Mouse (Mus musculus) 416B (cell line): ENCODE measurements at regions not wholly inside any gene's neighbourhood (a gene's known extent, or its start where the extent isn't known, plus 50 kb on each side); places are given as distances from the start of the nearest gene placed in this dataset.

Experiments used
- DNase-seq: peaks from one replicate; pipeline ENCODE4 v3.0.0; 2011; ENCODE audit warnings: low read depth

DNA sequence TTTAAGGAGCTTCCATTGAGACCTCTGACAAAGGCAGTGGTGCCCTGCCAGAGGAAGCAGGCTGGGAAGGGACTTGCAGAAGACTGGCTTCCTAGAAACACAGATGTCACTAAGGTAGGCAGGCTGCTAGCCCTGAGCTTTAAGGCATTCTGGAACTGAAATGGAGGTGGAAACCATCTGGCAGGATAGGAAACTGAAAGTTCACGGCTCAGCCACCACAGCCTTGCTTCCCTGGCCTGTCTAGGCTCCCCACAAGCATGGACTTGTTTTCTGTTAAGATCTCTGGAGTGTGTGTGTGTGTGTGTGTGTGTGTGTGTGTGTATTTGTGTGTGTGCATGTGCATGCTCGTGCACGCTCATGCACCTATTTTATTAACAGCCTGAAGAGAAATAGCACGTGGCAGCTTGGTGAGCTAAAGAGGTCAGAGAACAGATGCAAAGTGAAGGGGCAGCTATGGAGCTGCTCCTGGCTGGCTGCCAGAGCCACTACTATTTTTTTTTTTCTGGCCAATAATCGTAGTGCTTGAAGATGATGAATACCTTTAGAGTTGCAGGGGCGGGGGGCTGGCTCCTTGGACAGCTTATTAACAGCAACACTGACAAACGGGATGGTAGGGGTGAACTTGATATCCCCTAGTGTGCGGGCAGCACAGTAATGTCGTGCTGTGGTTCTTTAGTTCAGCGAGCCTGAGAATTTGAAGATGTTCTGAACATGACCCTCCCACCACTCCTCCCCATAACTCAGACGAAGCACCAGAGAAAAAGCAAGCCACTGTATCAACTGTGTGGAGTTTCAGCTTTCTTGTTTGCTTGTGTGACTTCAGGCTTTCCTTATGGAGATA, 99.6 kb upstream of the Sesn3 start:
- peak; percentile 48 for DNase-seq

- no peak for DNase-seq
These were observed 95.1 kb upstream of the Sesn3 start for GRCm38 (mm10) chr9:14179777-14180176.

DNA sequence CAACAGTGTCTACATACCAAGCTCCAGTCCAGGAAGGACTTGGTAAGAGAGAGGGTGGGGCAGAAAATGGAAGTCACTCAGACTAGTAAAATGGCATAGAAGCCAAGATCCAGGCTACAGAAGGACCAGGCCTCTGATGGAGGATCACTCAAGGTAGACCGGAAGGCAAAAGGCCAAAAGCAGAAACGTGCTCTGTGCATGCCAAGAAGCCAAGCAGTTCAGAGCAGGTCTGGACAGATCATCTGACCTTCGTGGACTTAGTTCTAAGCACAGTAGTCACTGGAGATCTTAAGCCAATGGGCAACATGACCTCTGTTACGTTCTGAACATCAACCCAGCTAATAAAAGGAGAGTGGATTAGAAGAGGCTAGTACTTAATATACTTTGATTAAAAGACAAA, 90.6 kb upstream of the Sesn3 start:
- DNase-seq = no peak

DNA sequence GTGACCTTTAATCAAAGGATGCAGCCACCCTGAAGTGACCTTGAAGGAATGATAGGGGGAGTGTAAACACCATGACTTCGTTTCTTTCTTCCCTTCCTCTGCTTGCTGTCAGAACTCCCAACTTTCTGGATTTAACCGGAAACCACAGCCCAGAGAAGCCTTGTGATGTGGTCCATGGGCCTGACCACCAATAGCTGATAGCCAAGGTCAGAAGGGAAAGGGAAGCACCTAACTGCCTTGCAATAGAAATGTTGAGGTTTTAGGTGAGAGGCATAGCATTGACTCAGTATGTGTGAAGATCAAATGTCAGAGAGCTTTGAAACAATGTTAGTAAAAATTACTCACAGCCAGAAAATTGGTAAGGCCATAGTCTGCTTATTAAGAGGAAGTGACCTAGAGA, 89.2 kb upstream of the Sesn3 start:
- peak; percentile 93 for DNase-seq

- DNase-seq = peak; percentile 97
These were observed 87.1 kb upstream of the Sesn3 start for GRCm38 (mm10) chr9:14187753-14188152.

DNA sequence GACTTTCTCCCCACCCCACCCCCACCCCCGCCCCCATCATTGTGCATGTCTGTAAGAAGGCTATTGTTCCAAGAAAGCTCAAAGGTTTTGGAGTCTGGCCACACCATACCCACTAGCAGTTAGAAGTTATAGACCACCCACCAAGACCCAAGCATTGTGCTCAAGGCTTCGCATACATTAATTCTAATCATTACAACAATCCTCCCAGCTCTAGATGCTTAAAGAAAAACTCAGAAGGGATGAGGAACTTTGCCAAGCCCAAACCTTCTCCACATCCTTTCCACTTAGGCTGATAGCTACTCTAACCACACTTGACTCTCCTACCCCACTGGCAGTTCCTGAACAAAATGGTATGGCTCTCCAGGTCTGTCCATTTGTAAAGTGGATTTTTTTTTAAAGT, 86.4 kb upstream of the Sesn3 start:
- DNase-seq = peak; percentile 74

GRCm38 (mm10) chr9:14190660-14191059, 84.2 kb upstream of the Sesn3 start:
- DNase-seq = no peak

DNA sequence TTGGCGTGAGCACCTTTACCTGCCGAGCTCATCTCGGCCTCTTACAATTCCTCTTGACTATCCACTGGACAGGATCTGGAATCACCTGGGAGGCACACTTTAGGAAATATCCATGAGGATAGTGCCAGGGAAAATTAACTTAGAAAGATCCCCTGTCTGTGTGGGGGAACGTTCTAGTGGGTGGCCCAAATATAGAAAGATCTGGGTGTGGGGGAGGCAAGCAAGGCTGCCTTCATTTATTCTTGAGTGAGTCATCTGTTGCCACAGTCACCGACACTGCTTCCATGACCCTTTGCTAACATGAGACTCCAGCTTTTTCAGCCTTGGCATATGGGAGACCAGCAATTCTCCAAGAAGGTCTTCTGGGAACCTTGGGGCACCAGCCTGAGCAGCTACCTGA, 80.1 kb upstream of the Sesn3 start:
- DNase-seq = no peak

GRCm38 (mm10) chr9:14199116-14199515, 75.8 kb upstream of the Sesn3 start:
- no peak for DNase-seq

DNA sequence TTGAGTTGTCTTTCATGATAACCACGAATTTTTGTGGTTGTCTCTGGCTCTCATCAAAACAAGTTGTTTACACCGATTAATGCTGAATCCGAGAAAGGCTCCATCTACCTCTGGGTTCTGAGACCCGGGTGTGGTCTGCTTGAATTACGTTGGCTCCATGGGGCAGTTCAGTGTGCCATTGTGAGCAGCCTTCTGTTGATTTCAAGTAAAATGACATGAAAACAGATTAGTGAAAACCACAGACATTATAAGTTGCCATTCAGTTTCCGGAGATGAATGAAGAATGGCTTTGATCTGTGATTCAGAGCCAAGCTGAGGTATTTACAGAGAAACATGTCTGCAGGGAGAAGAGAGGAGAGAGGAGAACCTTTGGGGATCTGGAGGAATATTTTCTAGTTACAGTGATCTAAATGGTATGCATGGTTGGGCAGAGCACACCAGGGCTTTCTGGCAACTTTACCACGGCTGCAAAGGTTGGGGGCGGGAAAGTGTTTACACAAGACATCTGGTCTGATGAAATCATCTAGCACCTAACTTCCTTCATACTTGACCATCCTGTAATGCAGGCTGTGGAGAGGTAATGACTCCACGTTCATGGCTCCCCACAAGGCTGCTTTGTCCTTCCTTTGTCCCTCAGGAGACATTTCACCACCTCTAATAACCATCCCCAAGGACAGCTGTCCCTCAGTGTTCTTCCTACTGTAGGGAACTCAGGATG, 74.7 kb upstream of the Sesn3 start:
- peak; percentile 32 for DNase-seq

GRCm38 (mm10) chr9:14200852-14201251, 74.0 kb upstream of the Sesn3 start:
- no peak for DNase-seq

GRCm38 (mm10) chr9:14202551-14203306, 72.1 kb upstream of the Sesn3 start:
- DNase-seq = no peak

DNA sequence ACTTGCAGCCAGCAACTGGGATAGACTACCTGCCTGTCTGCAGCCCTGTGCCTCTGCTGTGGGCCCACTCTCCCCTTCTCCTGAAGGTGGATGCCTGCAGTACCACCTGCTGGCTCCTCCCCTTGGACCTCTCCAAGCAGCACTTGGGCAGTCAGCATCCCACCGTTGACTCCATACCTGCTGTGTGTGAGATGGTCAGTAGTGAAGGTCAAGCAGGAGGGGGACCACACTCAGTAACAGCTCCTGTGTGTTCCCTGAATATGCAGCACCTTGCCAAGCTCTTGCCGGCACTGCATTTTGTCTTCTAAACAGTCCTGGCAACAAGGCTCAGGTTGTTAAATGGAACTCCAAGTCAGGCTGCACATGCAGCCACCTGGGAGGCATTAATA, 71.6 kb upstream of the Sesn3 start:
- DNase-seq = no peak

DNA sequence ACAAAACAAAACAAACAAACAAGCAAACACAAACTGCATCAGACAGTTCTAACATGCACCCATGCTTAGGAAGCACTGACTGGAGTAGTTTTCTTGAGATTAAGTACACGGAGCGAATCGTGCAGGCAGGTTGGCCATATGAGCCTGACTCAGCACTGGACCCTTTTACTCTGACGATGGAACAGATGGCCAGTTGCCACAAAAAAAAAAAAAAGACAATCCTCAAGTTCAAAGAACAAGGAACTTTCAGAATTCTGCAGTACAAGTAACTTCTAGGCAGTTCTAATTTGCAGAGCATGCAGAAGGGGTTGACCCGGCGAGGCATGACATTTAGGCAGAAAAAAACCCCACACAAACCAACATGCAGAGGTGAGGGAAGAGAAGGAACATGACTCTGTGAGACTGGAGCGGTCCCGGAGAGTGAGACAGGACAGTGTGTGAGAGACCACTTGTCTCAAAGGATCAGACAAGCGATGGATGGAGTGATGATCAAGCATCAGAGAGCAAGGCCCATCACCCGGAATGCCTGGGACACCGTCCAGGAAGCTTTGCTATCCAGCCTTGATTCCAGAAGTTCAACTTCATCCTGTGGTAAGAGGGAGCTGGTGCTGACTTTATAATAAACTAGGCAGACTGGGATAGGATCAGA, 71.0 kb upstream of the Sesn3 start:
- DNase-seq = no peak

- no peak for DNase-seq
These were observed 70.0 kb upstream of the Sesn3 start for GRCm38 (mm10) chr9:14204817-14205216.

DNA sequence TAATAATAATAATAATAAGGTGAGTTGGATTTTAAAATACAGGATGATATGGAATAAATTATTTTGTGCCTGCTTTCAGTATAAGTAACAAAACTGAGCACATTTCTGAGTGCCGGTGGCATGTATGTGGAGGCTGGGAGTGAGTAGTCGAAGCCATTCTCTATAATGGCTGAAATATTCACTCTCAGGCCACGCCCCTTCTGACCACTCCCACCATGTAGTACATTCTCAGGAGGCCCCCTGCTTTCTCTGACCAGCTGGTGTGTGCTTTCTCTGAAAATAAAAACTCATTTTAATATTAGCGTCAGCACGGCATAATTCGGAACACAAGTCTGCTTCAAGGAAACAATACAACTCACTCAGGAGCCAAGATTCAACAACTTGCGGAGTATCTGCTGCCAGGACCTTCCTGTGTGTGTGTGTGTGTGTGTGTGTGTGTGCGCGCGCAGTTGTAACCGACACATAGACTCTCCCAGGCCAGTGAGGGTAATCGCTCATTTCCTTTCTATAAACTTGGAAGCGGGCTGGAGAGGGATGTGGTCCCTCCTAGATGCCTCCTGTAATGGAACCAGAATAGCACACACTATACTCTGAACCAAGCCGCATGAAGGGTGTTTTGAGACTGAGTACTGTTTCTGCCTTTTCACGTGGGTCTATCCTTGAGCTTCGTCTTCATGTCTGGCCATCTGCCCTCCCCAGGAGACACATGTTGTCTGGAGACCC, 67.9 kb upstream of the Sesn3 start:
- no peak for DNase-seq

GRCm38 (mm10) chr9:14207561-14207936, 67.3 kb upstream of the Sesn3 start:
- DNase-seq = no peak

GRCm38 (mm10) chr9:14213283-14213682, 61.6 kb upstream of the Sesn3 start:
- DNase-seq = no peak

DNA sequence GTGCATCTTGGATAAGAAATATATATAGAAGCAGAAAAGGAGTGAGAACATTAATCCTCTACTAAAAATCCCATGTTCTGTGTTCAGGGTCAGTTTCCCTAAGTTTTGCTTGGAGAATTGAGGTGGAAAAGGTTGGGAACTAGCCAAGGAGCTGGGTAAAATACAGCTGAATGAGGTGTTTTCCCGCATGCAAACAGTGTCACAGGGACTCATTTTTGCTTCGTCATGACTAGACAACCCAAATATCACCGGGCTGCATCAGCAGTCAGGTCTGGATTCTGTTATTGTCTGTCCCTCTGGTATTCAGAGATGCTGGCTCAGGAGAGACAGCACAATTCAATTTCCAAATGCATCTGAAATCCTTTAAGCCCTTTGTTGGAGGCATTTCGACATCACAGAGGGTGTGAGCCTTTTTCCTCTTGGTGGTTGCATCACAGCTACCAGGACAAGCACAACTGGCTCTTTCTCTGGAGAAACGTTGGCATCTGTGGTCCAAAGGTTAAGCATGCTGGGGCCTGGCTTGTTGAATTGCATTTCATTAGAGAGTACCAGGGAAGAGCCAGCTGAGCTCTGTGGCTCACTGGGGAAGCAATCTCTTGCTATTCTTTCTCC, 59.6 kb upstream of the Sesn3 start:
- peak; percentile 77 for DNase-seq

GRCm38 (mm10) chr9:14215961-14216360, 58.9 kb upstream of the Sesn3 start:
- DNase-seq = peak; percentile 75

DNA sequence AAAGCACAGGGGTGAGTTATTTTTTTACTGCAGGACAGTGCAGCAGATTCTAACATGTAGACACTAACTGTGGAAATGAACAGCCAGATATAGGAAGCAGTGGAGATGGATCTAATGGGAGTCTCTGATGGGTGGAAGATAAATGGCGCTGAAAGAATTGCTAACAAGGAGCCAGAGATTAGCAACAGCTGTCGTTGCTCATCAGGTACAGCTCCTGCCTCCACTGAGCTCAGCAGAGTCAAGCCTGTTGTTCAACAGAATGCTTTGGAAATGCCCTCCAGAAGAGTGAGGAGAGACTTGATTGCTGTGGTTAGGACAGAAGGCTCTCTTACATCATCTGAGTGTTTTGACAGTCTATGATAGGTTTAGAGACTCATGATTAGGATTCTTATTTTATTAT, 51.9 kb upstream of the Sesn3 start:
- no peak for DNase-seq
